Mouse (Mus musculus) spleen, adult 2 months (tissue): Measurements from ENCODE around the gene Grik3.

Experiments
- CTCF ChIP-seq: fragments of 200-500 bp; IDR thresholded peaks from 2 replicates; pipeline ENCODE4 v1.5.1; 2011; ENCODE audit warnings: mild to moderate bottlenecking, inconsistent platforms; ENCODE audit not compliant: insufficient read depth, insufficient read length, insufficient replicate concordance; ENCODE audit errors: extremely low read depth
- POLR2A ChIP-seq: fragments of 200-500 bp; IDR thresholded peaks from 2 replicates; pipeline ENCODE4 v1.6.1; 2011; ENCODE audit warnings: low read depth, low read length, inconsistent platforms

DNA sequence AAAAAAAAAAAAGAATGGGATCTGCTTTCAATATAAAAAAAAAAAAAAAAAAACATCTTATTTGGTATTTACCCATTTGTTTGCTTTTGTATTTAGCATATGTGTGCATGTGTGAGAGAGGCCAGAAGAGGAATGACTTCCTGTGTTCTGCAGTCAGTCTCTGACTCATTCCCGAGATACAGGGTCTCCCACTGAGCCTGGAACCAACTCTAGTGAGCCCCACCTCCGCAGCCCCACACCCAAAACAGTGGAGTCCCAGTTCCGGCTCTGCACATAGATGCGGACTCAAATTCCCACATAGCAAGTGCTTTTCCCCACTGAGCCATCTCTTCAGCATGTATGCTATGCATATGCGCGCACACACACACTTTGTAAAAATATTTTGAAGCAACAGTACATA is 115.6 kb downstream of the Grik3 start:
- TF ChIP-seq POLR2A (no peak), CTCF (no peak)
